Mouse (Mus musculus): ENCODE data around the gene Tmem39b.

Gene Tmem39b

DNA sequence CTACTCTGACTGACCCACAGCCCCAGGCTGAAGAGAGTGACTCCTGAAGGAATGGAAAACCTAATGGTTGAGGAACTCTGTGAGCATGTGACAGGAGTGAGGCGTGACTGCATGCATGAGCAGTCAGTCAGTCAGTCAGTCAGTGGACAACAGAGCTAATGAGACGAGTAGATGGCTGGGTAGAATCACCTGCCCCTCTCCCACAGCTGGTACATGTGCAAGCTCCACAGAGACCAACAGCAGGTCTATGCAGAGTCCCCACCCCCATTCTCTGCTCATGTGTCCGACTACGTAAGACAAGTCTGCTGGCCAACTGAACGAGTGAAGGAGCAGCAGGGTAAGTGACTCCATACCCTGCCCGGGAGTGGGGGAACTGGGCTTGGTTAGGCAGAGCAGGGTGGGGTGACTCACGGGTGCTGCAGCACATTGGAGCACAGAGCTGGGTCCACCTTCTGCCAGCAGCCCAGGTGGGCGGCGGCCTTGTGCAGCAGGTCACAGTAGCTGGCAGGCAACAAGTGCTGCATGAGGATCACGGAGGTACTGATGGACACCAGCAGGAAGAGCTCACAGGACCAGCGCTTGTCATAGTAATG is 12.6 kb downstream of the Tmem39b start:
- no peak for DNase-seq (ENCODE audit: low read depth)

- no peak for DNase-seq (ENCODE audit: low read depth)
These were observed 14.8 kb downstream of the Tmem39b start for GRCm38 (mm10) chr4:129681837-129682236.

- no peak for DNase-seq (ENCODE audit: low read depth)
These were observed 23.7 kb downstream of the Tmem39b start for GRCm38 (mm10) chr4:129672878-129673449.

- peak; percentile 93 for DNase-seq (ENCODE audit: low read depth)
These were observed 24.4 kb downstream of the Tmem39b start, which contains the start of gene Kpna6 for GRCm38 (mm10) chr4:129672083-129672877. Gene Kpna6 (minus strand): TSS chr4:129672767.

DNA sequence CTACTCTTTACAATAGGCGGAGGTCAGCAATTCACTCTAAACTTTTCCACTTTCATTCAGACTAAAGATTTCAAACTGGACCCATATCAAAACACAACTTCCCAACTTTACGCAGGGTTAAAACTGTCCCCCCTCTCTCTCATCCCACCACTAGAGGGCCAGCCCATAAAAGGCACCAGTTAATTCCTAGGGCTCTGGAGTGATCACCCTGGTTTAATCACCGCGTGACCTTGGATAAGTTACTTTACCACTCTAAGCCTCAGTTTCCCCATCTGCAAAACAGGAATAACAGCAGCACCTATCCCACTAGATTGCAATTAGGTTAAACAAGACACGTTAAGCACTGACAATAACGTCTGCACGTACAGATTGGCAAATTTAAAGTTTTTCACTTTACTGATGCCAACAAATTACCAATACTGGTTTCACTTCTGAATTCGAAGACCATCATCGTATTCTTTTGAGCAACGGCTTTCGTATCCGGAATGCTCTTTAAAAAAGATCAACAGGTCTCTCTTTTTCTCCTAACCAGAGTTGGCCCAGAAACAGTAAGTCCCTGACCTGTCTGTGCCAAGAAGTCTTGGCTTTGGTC is 25.1 kb downstream of the Tmem39b start:
- DNase-seq (ENCODE audit: low read depth): peak; percentile 75

DNA sequence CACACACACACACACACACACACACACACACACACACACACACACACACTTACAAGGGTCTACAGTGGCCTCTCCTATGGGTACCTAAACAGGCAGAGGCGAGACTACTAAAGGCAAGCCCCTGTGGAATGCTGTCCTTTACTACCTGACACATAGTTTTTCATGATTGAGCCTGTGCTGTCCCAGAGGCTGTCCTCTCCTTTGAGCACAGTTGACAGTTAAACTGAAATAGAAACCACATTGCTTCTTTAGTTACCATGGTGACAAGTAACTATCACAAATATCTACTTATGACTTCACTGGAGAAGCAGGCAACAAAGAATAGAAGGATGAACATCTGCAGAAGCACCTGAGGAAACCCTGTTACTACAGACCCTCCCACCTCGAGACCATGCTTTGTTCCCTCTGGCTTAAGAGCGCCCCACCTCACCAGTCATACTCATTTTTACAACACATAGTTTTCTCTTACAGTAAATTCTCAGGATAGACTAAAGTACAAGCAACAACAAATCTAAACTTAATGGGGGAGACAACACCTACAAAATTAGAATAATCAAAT is 34.3 kb downstream of the Tmem39b start:
- DNase-seq (ENCODE audit: low read depth): peak; percentile 26

GRCm38 (mm10) chr4:129661584-129661983 is 35.1 kb downstream of the Tmem39b start:
- no peak for DNase-seq (ENCODE audit: low read depth)

DNA sequence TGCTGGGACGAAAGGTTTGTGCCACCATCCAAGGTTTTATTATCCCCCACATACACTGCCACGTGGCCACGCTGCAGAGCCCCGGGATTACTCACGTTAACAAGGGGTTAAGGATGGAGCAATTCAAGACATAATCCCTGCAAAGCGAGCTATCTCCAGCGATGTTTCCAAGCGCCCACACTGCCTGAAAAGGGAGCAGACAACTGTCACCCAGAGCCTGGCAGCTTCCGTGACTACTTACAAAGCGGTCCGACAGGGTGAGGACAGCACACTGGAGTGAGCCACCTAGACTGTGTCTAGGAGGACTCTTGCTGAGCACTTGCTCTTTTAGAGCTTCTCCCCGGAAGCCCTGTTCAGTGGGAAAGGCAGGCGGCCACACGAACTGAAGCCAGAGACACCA is 41.9 kb downstream of the Tmem39b start:
- no peak for DNase-seq (ENCODE audit: low read depth)

- no peak for DNase-seq (ENCODE audit: low read depth)
These were observed 46.3 kb downstream of the Tmem39b start for GRCm38 (mm10) chr4:129650359-129650758.

DNA sequence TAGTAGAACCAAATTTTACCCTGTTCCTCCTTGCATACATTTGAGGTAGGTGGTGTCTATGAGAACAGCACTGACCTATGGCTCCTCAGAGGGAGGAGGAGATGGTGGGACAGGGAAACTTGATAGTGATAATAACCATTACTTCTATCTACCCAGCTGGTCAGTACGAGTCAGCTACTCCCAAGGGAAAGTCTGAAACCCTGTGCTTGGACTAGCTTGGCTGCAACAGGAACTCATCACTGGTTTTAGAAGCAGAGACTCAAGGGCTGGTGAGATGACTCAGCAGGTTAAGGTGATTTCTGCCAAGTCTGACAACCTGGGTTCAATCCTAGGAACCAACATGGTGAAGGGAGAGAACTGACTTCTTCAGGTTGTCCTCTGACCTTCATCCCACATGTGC is 48.0 kb downstream of the Tmem39b start:
- DNase-seq (ENCODE audit: low read depth): no peak

DNA sequence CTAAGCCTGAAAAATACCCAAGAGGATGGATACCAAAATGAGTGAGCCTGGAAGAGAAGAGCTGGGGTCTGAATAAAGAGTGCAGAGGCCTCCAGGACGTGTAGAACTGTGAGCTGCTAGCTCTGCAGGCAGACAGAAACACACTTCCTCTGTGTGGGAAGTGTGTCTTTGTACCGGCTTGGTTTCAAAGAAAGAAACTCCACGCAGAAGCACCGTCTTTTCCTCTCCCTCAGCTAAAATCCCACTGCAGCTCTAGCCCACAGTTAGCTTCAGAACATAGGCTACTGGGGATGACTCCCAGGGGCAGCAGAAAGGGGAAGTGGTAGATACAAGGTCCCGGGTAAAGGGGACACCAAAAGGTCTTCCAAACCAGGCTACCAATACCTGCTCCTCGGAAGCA is 51.4 kb downstream of the Tmem39b start:
- no peak for DNase-seq (ENCODE audit: low read depth)

GRCm38 (mm10) chr4:129641756-129642155 is 54.9 kb downstream of the Tmem39b start:
- no peak for DNase-seq (ENCODE audit: low read depth)

DNA sequence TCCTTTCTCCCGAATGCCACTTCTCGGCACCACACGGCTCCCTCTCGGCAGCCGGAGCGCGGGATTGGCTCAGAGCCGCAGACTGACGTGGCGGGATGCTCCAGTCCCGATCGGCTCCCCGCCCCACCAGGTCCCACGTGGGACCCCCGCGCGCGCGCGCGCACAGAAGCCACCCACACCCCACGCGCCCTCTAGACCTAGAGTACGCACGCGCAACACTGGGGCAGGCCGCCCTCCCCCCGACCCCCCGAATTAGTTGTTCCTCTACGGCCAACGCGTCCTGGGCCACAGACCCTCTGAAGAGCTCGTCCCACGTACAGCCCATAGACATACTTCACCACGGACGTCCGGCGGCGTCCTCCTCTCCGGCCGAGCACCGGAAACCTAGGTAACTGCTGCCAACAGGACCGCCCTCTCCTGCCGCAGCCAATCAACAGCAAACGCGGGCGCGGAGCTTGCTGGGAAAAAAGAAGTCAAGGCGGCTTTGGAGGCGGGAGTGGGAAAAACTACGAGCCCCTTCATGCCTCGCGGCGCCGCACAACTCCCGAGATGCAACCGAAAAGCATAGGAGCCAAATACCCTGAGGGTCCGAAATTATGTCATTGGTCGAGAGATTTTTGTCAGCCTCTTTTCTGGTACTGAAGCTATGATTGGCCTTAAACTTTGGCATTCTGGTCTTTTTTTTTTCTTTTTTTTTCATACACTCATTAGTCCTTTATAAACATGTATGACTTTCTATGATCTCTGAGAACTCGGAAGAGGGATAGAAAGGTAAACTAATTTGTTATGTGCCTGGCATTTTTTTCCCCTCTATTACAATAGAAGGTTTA is 55.8 kb downstream of the Tmem39b start, which contains the start of gene Txlna:
Txlna (minus strand) TSS at position 428 of the 830 bp plus-strand sequence.
- DNase-seq (ENCODE audit: low read depth): peak; percentile 100

GRCm38 (mm10) chr4:129640101-129640637 is 56.5 kb downstream of the Tmem39b start:
- no peak for DNase-seq (ENCODE audit: low read depth)

DNA sequence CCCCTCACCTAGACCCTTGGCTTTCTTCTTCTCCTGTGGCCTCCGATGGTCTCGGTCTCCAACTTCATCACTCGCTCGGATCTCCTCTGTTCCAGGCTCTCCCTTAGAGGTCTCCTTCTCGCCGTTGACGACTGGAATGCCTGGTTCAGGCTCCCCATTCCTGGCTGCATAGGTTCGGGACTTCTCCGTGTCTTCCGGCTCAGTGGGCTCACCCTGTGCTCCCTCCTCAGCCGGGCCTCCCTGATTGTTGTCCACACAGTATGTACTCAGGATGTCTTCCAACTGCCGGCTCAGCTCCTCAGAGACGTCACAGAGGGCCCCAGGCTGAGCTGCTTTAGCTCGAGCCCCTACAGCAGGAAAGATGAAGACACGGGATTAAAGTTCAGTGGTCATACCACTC is 57.4 kb downstream of the Tmem39b start:
- DNase-seq (ENCODE audit: low read depth): no peak

- DNase-seq (ENCODE audit: low read depth): no peak
These were observed 62.8 kb downstream of the Tmem39b start for GRCm38 (mm10) chr4:129633852-129634251.

DNA sequence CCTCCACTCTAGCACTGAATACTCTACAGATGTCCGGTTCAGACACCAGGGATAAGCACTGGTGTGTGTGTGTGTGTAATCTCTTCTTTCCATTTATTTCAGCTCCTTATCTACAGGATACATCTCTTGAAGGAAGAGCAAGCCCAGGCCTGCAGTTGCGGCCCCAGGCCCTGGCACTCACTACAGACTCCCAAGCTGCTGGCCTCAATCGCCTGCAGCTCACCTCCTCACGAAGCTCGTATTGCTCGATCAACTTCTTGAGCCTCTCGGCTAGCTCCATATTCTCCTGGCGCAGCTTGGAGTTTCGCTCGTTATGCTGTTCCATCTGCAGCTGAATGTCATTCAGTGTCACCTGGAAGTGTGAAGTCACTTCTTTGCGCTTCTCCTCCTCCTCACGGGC is 64.8 kb downstream of the Tmem39b start:
- no peak for DNase-seq (ENCODE audit: low read depth)

GRCm38 (mm10) chr4:129630944-129631343 is 65.7 kb downstream of the Tmem39b start:
- no peak for DNase-seq (ENCODE audit: low read depth)
